Mouse (Mus musculus) kidney, adult 11 months (tissue): ENCODE measurements around the gene Pkn3.

Experiments used
- DNase-seq: peaks from one replicate; pipeline ENCODE4 v3.0.0; 2022

Gene Pkn3

GRCm38 (mm10) chr2:30063791-30064190 lies 13.7 kb upstream of the Pkn3 start:
- DNase-seq, result no peak

- DNase-seq, result no peak
Observed at GRCm38 (mm10) chr2:30064298-30064697, 13.2 kb upstream of the Pkn3 start.

- DNase-seq, result peak; percentile 97
Observed at GRCm38 (mm10) chr2:30066046-30066901, 11.2 kb upstream of the Pkn3 start.

DNA sequence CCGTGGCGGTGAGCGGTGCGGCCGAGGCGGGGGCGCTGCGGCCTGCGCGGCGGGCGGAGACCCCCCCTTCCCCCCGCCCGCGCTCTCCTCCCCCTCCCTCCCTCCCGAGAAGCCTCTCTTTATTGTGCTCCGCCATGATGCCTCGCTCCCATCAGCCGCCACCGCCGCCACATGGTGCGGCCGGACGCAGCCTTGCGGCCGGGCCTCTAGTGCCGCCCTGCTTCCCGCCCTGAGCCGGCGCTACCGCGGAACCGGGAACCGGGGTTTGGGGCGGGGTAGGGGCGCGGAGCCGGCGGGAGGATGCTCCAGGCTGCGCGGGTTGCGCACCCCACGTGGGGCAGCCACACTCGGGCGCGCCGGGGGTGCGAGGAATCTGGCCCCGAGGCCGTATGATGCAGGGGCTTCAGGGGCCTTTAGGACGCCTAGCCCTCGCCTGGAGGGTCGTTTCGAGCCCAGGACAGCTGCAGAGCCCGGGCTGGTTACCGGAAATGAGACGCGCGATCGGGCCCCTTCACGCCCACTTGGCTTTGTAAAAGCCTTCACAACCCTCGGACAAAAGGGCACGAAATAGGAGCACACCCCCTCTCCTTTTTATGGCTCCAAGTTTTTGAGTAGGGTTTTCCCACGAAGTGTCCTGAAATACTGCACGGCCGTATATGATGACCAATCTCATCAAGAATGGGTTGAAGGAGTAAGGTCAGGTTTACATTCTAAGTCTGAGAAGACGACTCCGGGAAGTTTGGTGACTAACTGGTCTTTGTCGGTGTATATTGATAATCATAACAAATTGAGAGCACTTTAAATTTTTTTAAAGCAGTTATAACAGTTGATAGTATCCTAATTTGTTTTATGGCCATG lies 10.2 kb upstream of the Pkn3 start:
- peak; percentile 29 for DNase-seq

DNA sequence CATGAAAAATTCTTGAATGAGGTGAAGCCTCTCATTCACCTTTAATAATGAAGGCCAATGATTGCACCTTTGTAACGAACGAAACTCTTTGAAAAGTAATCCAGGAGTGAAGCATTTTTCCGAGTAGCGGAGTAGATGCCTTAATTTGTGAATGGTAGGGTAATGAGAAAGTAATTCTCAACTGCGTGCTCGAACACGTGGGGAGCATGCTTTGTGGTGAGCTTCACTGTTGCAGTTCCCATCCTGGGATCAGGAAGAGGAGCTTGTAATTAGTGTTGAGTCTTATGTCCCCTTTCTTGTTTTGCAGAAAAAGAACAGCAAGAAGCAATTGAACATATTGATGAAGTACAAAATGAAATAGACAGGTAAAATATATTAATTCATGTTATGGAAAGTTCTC lies 9.5 kb upstream of the Pkn3 start:
- no peak for DNase-seq

DNA sequence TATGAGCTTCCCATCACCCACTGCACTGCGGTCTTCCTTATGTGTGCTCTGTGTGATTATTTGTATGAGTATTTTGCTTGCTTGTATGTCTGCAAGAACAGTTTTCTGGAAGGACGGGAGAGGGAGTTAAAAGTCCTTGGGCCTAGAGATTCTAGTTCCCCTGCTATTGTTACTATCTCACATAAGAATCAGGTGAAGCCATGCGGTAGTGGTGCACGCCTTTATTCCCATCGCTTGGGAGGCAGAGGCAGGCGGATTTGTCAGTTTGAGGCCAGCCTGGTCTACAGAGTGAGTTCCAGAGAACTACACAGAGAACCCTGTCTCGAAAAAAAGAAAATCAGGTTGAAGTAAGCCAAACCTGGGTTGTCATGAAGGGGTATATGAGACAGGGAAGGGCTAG lies 4.6 kb upstream of the Pkn3 start:
- no peak for DNase-seq

DNA sequence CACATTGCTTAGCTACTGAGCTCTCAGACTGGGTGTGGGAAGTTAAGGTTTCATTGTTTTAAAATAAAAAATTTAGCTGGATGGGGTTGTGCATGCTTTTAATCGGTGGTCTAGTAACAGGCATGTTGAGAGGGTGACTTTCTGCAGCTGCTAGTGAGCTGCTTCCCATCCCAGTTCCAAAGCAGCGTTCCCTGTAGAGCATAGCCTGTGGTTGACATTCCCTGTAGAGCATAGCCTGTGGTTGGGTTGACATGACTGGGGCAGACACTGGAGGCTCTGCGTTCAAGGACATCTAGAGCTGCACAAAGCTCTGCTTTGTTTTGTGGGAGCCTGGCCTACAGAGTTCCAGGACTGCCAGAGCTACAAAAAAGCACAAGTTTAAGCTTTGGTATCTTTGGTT lies 4.2 kb upstream of the Pkn3 start:
- no peak for DNase-seq

GRCm38 (mm10) chr2:30075625-30076024 lies 1.9 kb upstream of the Pkn3 start:
- no peak for DNase-seq

DNA sequence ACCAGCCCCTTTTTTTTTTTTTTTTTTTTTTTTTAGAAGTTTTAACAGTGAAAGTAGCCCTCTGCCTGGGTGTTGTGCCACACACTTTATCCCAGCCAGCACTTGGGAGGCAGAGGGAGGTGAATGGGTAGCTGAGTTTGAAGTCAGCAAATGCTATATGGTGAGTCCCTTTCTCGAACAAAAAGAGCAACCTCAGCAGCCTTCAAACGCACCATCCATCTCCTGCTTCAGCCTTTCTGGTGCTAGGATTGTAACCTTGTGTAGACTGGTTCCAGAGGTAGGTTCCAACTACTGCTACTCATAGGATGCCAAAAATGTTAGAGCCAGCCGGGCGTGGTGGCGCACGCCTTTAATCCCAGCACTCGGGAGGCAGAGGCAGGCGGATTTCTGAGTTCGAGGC lies 1.0 kb upstream of the Pkn3 start:
- no peak for DNase-seq

- DNase-seq, result no peak
Observed at GRCm38 (mm10) chr2:30076959-30077358, 525 bp upstream of the Pkn3 start.

DNA sequence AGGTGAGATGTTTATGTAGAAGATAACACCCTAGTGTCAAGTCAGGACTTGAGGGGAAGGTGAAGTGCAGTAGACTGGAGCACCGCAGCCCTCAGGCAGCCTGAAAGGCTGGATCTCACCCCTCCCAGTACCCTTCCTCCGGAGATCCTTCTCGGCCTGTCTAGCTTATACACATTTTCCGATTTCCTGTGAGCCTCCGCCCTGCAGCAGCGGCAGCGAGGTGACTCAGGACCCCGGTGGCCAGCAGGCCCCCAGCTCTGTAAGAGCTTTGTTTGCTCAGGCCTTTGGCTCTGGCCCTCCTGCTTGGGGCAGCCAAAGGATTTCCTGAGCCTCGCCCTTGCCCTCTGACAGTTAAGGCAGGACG lies 847 bp downstream of the Pkn3 start:
- peak; percentile 40 for DNase-seq

GRCm38 (mm10) chr2:30078760-30079159 lies 1.3 kb downstream of the Pkn3 start:
- no peak for DNase-seq

DNA sequence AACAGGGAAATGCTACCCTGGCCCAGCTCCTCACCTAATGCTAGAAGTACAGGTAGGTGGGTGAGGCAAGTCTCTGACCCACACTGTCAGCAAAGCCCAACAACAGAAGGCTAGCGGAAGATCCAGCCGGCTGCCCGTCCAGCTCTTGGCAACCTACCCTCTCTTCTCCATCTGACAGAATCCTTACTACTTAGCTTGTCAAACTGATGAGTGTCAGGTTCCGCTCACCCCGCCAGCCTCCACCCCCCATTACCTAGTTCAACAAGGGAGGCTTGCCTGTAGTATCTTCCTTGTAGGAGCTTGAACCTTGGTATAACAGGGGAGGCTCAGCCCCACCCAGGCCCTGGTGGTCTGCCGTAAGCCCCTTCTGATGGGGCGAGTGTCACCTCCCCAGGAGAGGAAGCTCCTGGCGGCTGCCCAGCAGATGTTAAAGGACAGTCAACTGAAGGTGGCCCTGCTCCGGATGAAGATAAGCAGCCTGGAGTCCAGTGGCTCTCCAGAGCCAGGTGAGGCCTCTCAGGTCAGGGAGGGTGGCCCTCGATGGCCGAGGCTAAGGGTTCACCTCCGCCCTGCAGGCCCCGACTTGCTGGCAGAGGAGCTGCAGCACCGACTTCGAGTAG lies 2.8 kb downstream of the Pkn3 start:
- no peak for DNase-seq

DNA sequence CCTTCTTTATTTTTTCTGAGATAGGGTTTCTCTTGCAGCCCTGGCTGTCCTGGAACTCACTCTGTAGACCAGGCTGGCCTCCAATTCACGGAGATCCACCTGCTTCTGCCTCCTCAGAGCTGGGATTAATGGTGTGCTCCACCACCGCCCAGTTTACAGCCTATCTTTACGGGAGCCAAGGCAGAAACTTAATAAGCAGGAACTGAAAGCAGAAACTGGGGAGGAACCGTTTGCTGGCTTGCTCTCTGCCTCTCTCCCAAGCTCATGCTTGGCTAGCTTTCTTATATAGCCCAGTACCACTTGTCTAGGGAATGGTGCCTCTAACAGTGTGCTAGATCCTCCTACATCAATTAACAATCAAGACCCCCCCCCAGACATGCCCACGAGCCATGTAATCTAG lies 6.6 kb downstream of the Pkn3 start:
- DNase-seq, result no peak

DNA sequence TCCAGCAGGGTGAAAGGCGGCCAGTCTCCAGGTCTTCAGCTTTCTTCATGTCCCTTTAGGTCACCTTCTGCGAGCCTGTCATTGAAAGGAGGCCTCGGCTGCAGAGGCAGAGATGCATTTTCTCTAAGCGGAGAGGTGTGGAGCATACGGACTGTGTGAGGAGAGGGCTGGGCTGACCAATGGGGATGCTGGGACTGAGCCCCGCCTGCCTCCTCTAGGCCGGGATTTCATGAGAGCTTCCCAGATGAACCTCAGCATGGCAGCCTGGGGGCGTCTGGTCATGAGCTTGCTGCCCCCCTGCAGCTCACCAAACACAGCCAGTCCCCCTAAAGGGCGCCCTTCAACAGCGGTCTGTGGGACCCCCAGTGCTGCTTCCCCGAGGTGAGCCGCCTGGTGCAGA lies 7.1 kb downstream of the Pkn3 start:
- no peak for DNase-seq

DNA sequence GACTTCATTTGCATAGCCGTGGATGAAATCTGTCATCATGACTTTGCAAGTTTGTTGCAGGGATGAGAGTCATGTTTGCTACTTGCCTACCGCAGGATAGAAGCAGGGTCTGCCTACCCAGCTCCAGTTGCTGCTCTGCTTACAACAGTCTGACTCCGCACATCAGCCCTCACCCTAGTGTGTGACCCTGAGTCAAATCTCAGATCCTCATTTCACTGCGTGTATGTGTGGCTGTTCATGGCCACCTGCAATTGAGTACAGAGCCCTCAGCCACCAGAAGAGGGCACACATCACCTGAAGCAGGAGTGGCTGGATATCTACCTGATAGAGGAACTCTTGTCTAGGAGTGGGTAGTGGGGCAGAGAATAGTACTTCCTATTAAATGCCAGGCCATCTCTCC lies 9.8 kb downstream of the Pkn3 start:
- no peak for DNase-seq

DNA sequence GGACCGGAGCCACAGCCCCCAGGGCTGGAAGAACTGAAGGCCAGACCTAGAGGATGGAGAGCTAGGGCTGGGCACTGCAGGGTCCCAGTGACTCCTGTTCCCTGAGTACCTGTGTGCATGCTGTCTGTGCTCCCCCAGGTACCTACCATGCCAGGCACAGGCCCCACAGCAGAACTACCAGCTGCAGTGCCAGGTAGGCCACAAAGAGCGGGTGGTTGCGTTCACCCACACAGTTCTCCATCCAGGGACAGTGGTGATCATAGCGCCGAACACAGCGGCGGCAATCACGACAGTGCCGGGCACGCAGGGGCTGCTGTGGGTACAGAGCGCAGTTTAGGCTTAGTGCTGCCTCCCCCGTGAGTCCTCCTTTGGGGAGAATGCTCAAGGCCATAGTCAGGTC lies 14.0 kb downstream of the Pkn3 start:
- no peak for DNase-seq

DNA sequence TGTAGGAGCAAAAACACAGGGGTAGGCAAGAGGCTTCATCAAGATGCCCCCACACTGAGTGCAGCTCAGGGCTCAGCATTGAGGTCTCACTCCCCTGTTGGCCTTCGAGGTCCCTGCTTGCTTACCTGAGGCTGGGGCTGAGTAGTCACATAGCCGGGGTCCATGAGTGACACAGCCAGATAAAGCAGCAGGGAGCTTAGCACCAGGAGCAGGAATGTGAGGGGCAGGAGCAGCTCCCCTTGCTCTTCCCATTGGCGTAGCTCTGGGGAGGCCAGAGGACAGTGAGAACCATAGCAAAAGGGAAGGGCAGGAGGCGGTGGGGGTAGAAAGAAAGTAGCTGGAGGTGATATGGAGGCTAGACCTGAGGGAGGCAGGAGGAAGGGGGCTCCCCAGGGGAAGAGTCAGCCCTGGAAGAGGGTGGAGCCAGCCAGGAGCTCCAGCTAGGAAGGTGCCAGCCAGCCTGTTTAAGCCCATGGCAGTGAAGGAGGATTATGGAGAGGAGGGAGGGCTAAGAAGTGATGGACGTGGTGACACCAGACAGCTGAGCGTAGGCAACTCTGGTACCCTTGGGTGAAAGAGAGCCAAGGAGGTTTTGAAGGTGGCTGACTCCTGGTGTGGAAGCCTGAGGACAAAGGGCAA lies 14.9 kb downstream of the Pkn3 start:
- DNase-seq, result no peak

- peak; percentile 98 for DNase-seq
Observed at GRCm38 (mm10) chr2:30093471-30094207, 16.2 kb downstream of the Pkn3 start, which contains the start of gene Zdhhc12. Zdhhc12 (minus strand) TSS chr2:30093648.

GRCm38 (mm10) chr2:30094208-30094588 lies 16.7 kb downstream of the Pkn3 start:
- DNase-seq, result no peak

- DNase-seq, result peak; percentile 40
Observed at GRCm38 (mm10) chr2:30095882-30096527, 18.5 kb downstream of the Pkn3 start.

GRCm38 (mm10) chr2:30100214-30100613 lies 22.7 kb downstream of the Pkn3 start:
- no peak for DNase-seq
